Mouse (Mus musculus) small intestine, adult 2 months (tissue): ENCODE results near the gene Tmem150c. TPM values are rescaled to one million over a fixed set of nuclear protein-coding genes. Genes with fewer than 3 reads are reported as not detected.

Source experiments
- H3K27ac ChIP-seq: fragments of 200-500 bp; 2 replicates; pipeline ENCODE4 v1.5.1; 2012; ENCODE audit warnings: low read depth, low read length, control low read depth, inconsistent platforms; ENCODE audit not compliant: insufficient read depth
- H3K27me3 ChIP-seq: fragments of 200-500 bp; 2 replicates; pipeline ENCODE4 v1.6.1; 2012; ENCODE audit warnings: mild to moderate bottlenecking, moderate library complexity, low read length, inconsistent platforms; ENCODE audit not compliant: control insufficient read depth, insufficient read depth
- H3K36me3 ChIP-seq: fragments of 200-500 bp; 2 replicates; pipeline ENCODE4 v1.6.1; 2012; ENCODE audit warnings: mild to moderate bottlenecking, low read length, control low read depth, inconsistent platforms; ENCODE audit not compliant: control insufficient read depth, insufficient read depth
- H3K4me1 ChIP-seq: fragments of 200-500 bp; 2 replicates; pipeline ENCODE4 v1.6.1; 2012; ENCODE audit warnings: low read length, inconsistent platforms, mixed read lengths; ENCODE audit not compliant: control insufficient read depth, insufficient read depth, insufficient read length
- H3K4me3 ChIP-seq: fragments of 200-500 bp; 2 replicates; pipeline ENCODE4 v1.5.1; 2012; ENCODE audit warnings: low read depth, mild to moderate bottlenecking, control low read depth, inconsistent platforms, low read length, moderate library complexity
- CTCF ChIP-seq: fragments of 200-500 bp; IDR thresholded peaks from 2 replicates; pipeline ENCODE4 v1.5.1; 2012; ENCODE audit warnings: low read depth, mild to moderate bottlenecking, control low read depth, inconsistent platforms, low read length, moderate library complexity, mixed read lengths; ENCODE audit not compliant: insufficient replicate concordance, insufficient read length; ENCODE audit errors: extremely low read depth
- POLR2A ChIP-seq: fragments of 200-500 bp; IDR thresholded peaks from 2 replicates; pipeline ENCODE4 v1.6.1; 2012; ENCODE audit warnings: low read depth, mild to moderate bottlenecking, control low read depth, inconsistent platforms, low read length, moderate library complexity
- WGBS: fragments of 180-500 bp; shearing (Covaris S2); methylation state at CpG from one replicate; pipeline ENCODE4 v1.1.7; 2018; 5-methylcytosine and 5-hydroxymethylcytosine counted together
- polyA plus RNA-seq: library from polyadenylated mRNA; depleted of rRNA; stranded (reverse); fragments of >200 nt; gene quantifications from 2 replicates; pipeline ENCODE4 v1.2.3, GENCODE M21; 2012

The Tmem150c gene
- polyA plus RNA-seq, 1 experiment: 0.04 TPM

- TF ChIP-seq POLR2A: no peak
- TF ChIP-seq CTCF: no peak
- 6% methylated on average over 20 of the region's 20 CpGs for WGBS
- no peak overlapping the region for H3K4me3 ChIP-seq
Observed at GRCm38 (mm10) chr5:100120711-100121141, 38.9 kb downstream of the Tmem150c start.

GRCm38 (mm10) chr5:100119331-100119730 lies 40.3 kb downstream of the Tmem150c start:
- Histone ChIP-seq H3K4me1 (no peaks in the 10 kb centered on the region), H3K27me3 (peaks cover 9% of the 10 kb centered on the region), H3K27ac (no peak overlapping the region), H3K4me3 (no peak overlapping the region), H3K36me3 (no peaks in the 10 kb centered on the region)
- WGBS: 74% methylated on average over 8 of the region's 8 CpGs
- TF ChIP-seq POLR2A: no peak
- no peak for TF ChIP-seq CTCF

More at GRCm38 (mm10) chr5:100120711-100121141, 38.9 kb downstream of the Tmem150c start:
- H3K27ac ChIP-seq: no peak overlapping the region
- H3K36me3 ChIP-seq: no peaks in the 10 kb centered on the region
- H3K27me3 ChIP-seq: peaks cover 9% of the 10 kb centered on the region
- no peaks in the 10 kb centered on the region for H3K4me1 ChIP-seq

- WGBS: 37% methylated on average over 5 of the region's 5 CpGs
- no peak for TF ChIP-seq POLR2A
- no peak for TF ChIP-seq CTCF
- no peak overlapping the region for H3K4me3 ChIP-seq
- H3K4me1 ChIP-seq: no peaks in the 10 kb centered on the region
- H3K36me3 ChIP-seq: no peaks in the 10 kb centered on the region
- no peak overlapping the region for H3K27ac ChIP-seq
- no peaks in the 10 kb centered on the region for H3K27me3 ChIP-seq
Observed at GRCm38 (mm10) chr5:100113403-100113802, 46.2 kb downstream of the Tmem150c start.

- Histone ChIP-seq H3K27ac (no peak overlapping the region), H3K4me1 (no peaks in the 10 kb centered on the region), H3K27me3 (no peaks in the 10 kb centered on the region), H3K36me3 (no peaks in the 10 kb centered on the region), H3K4me3 (no peak overlapping the region)
- no peak for TF ChIP-seq CTCF
- TF ChIP-seq POLR2A: no peak
- 56% methylated on average over 3 of the region's 3 CpGs for WGBS
Observed at GRCm38 (mm10) chr5:100110581-100110980, 49.0 kb downstream of the Tmem150c start.

GRCm38 (mm10) chr5:100109543-100110282 lies 49.9 kb downstream of the Tmem150c start:
- no peak for TF ChIP-seq POLR2A
- TF ChIP-seq CTCF: no peak
- Histone ChIP-seq H3K27ac (no peak overlapping the region), H3K36me3 (no peaks in the 10 kb centered on the region), H3K4me3 (no peak overlapping the region), H3K27me3 (no peaks in the 10 kb centered on the region), H3K4me1 (no peaks in the 10 kb centered on the region)
- WGBS: 60% methylated on average over 7 of the region's 7 CpGs

GRCm38 (mm10) chr5:100108866-100109265 lies 50.7 kb downstream of the Tmem150c start:
- TF ChIP-seq POLR2A (no peak), CTCF (no peak)
- no peaks in the 10 kb centered on the region for H3K4me1 ChIP-seq
- H3K36me3 ChIP-seq: no peaks in the 10 kb centered on the region
- H3K27ac ChIP-seq: no peak overlapping the region
- no peak overlapping the region for H3K4me3 ChIP-seq
- WGBS: 81% methylated on average over 9 of the region's 9 CpGs
- H3K27me3 ChIP-seq: no peaks in the 10 kb centered on the region

- H3K27ac ChIP-seq: no peak overlapping the region
- H3K4me3 ChIP-seq: no peak overlapping the region
- H3K4me1 ChIP-seq: no peaks in the 10 kb centered on the region
- no peaks in the 10 kb centered on the region for H3K27me3 ChIP-seq
- TF ChIP-seq POLR2A (no peak), CTCF (no peak)
- no peaks in the 10 kb centered on the region for H3K36me3 ChIP-seq
- 79% methylated on average over 1 of the region's 1 CpGs for WGBS
Observed at GRCm38 (mm10) chr5:100102395-100102794, 57.2 kb downstream of the Tmem150c start.
